Mouse (Mus musculus): Measurements from ENCODE around the gene Mcf2l.

The Mcf2l gene

GRCm38 (mm10) chr8:12874194-12874791, 687 bp downstream of the Mcf2l start:
- DNase-seq (ENCODE audit: extremely low spot score, low spot score): no peak

GRCm38 (mm10) chr8:12874971-12875370, 1.4 kb downstream of the Mcf2l start:
- no peak for DNase-seq (ENCODE audit: extremely low spot score, low spot score)

- no peak for DNase-seq (ENCODE audit: extremely low spot score, low spot score)
Observed at GRCm38 (mm10) chr8:12877126-12877525, 3.5 kb downstream of the Mcf2l start.

GRCm38 (mm10) chr8:12880163-12880562, 6.6 kb downstream of the Mcf2l start:
- no peak for DNase-seq (ENCODE audit: extremely low spot score, low spot score)

- no peak for DNase-seq (ENCODE audit: extremely low spot score, low spot score)
Observed at GRCm38 (mm10) chr8:12883051-12884004, 9.7 kb downstream of the Mcf2l start.

- DNase-seq (ENCODE audit: extremely low spot score, low spot score): no peak
Observed at GRCm38 (mm10) chr8:12887772-12888435, 14.3 kb downstream of the Mcf2l start.

GRCm38 (mm10) chr8:12889046-12889598, 15.5 kb downstream of the Mcf2l start:
- no peak for DNase-seq (ENCODE audit: extremely low spot score, low spot score)

GRCm38 (mm10) chr8:12892882-12893446, 19.4 kb downstream of the Mcf2l start:
- no peak for DNase-seq (ENCODE audit: extremely low spot score, low spot score)

GRCm38 (mm10) chr8:12893797-12894578, 20.4 kb downstream of the Mcf2l start:
- no peak for DNase-seq (ENCODE audit: extremely low spot score, low spot score)

GRCm38 (mm10) chr8:12894783-12895534, 21.4 kb downstream of the Mcf2l start:
- DNase-seq (ENCODE audit: extremely low spot score, low spot score): no peak

GRCm38 (mm10) chr8:12895535-12896150, 22.0 kb downstream of the Mcf2l start:
- no peak for DNase-seq (ENCODE audit: extremely low spot score, low spot score)

GRCm38 (mm10) chr8:12896494-12897373, 23.1 kb downstream of the Mcf2l start:
- peak; percentile 51 for DNase-seq (ENCODE audit: extremely low spot score, low spot score)

GRCm38 (mm10) chr8:12897815-12898214, 24.2 kb downstream of the Mcf2l start:
- no peak for DNase-seq (ENCODE audit: extremely low spot score, low spot score)

GRCm38 (mm10) chr8:12903790-12904415, 30.3 kb downstream of the Mcf2l start:
- DNase-seq (ENCODE audit: extremely low spot score, low spot score): no peak

- DNase-seq (ENCODE audit: extremely low spot score, low spot score): no peak
Observed at GRCm38 (mm10) chr8:12905122-12905521, 31.5 kb downstream of the Mcf2l start.

GRCm38 (mm10) chr8:12905599-12906321, 32.2 kb downstream of the Mcf2l start:
- DNase-seq (ENCODE audit: extremely low spot score, low spot score): no peak

- no peak for DNase-seq (ENCODE audit: extremely low spot score, low spot score)
Observed at GRCm38 (mm10) chr8:12906597-12906996, 33.0 kb downstream of the Mcf2l start.

All from neural tube, embryonic 10.5 days (tissue).